Mouse (Mus musculus) cortical plate, adult 2 months (tissue): ENCODE results near the gene Uvrag.

Experiments
- CTCF ChIP-seq: fragments of 200-500 bp; IDR thresholded peaks from 2 replicates; pipeline ENCODE4 v1.5.1; 2011; ENCODE audit warnings: mild to moderate bottlenecking, control low read depth, low read length; ENCODE audit not compliant: insufficient read depth; ENCODE audit errors: extremely low read depth
- POLR2A ChIP-seq: fragments of 200-500 bp; IDR thresholded peaks from 2 replicates; pipeline ENCODE4 v1.6.1; 2011; ENCODE audit warnings: mild to moderate bottlenecking, low read length, control low read depth; ENCODE audit not compliant: insufficient read depth; ENCODE audit errors: extremely low read depth

GRCm38 (mm10) chr7:98935193-98935592, 205.7 kb downstream of the Uvrag start:
- TF ChIP-seq CTCF (no peak), POLR2A (no peak)
